In the genomic region with DNA sequence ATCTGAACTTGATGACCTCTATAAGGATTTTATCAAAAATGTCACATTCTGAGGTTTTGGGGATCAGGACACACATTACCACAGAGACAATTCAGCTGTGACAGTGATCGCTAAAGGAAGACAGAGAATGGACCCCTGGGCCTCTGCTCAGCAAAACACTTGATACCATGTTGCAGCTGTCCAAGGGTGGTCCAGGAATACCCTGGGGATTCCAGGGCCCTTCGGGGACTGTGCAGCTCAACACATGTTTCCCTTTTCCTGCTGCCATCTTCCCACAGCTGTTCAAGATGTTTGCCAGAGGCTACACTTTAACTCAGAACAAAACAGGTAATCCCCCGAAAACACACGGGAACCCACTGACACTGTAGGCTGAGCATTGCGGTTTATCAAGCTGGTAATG, we compare ENCODE assay signal across 20 mouse cellular contexts.
DNase-seq lines count a peak whose midpoint lies in the region; ATAC-seq and TF ChIP-seq lines count a peak whose summit lies in the region.
"Had no signal": no experiment of that assay in that cellular context is flagged by ENCODE, and none has a peak within 500 bp of the region (broad histone marks: within the 10 kb centered on the region; RNA-seq: fewer than 3 reads in every experiment).

No protein-coding gene starts in this region.

- peak; percentile 53 for ATAC-seq in liver, postnatal 0 days
- ATAC-seq: forebrain, embryonic 13.5 days; forebrain, embryonic 16.5 days; Patski had no signal

- no peaks in the 10 kb centered on the region for H3K27me3 ChIP-seq in liver, postnatal 0 days (ENCODE audit: insufficient read depth, low read length)
- H3K27me3 ChIP-seq in splenic B cell, adult 2 months (ENCODE audit: control insufficient read depth, insufficient read depth, low read length, poor library complexity, severe bottlenecking), result no peaks in the 10 kb centered on the region
- H3K27me3 ChIP-seq: embryonic facial prominence, embryonic 12.5 days; forebrain, embryonic 13.5 days; Patski had no signal

- TF ChIP-seq EP300 in liver, postnatal 0 days (IDR thresholded peaks at IDR 0.05; ENCODE audit: low read depth), result no peak

- WGBS in liver, postnatal 0 days (ENCODE audit: insufficient replicate concordance), result 70% methylated on average over 5 of the region's 5 CpGs
- 53% methylated on average over 5 of the region's 5 CpGs for WGBS in bone marrow, adult 2 months

- no peaks in the 10 kb centered on the region for H3K9me3 ChIP-seq in liver, postnatal 0 days (ENCODE audit: low read length)
- H3K9me3 ChIP-seq: embryonic facial prominence, embryonic 10.5 days; embryonic facial prominence, embryonic 12.5 days; forebrain, embryonic 13.5 days; G1E had no signal

- H3K27ac ChIP-seq in liver, postnatal 0 days (ENCODE audit: low read depth), result peak overlapping the region; percentile 69; the same call in 1 of the 2 replicates
- peak overlapping the region; percentile 62; the same call in 1 of the 2 replicates for H3K27ac ChIP-seq in bone marrow, adult 2 months (ENCODE audit: control insufficient read depth, insufficient read depth, low read depth, low read length, poor library complexity)
- H3K27ac ChIP-seq: embryonic facial prominence, embryonic 10.5 days; embryonic facial prominence, embryonic 12.5 days; forebrain, embryonic 13.5 days had no signal

- H3K4me1 ChIP-seq in liver, postnatal 0 days (ENCODE audit: insufficient read depth), result peaks cover 6% of the 10 kb centered on the region
- peaks cover 14% of the 10 kb centered on the region for H3K4me1 ChIP-seq in bone marrow, adult 2 months (ENCODE audit: control insufficient read depth, insufficient read depth, low read length)
- H3K4me1 ChIP-seq: embryonic facial prominence, embryonic 10.5 days; forebrain, embryonic 13.5 days had no signal

- no peaks in the 10 kb centered on the region for H3K36me3 ChIP-seq in liver, postnatal 0 days (replicated peaks; ENCODE audit: insufficient read depth, low read length)
- H3K36me3 ChIP-seq in splenic B cell, adult 2 months (ENCODE audit: control insufficient read depth, insufficient read depth, low read length, poor library complexity, severe bottlenecking), result no peaks in the 10 kb centered on the region
- H3K36me3 ChIP-seq: embryonic facial prominence, embryonic 10.5 days; embryonic facial prominence, embryonic 12.5 days had no signal

- H3K4me2 ChIP-seq in liver, postnatal 0 days (ENCODE audit: low read depth, low read length), result no peak overlapping the region
- H3K4me2 ChIP-seq: embryonic facial prominence, embryonic 12.5 days; forebrain, embryonic 13.5 days had no signal

- no peak for TF ChIP-seq CTCF in liver, postnatal 0 days (IDR thresholded peaks at IDR 0.05; ENCODE audit: low read depth)
- TF ChIP-seq CTCF in bone marrow, adult 2 months (IDR thresholded peaks at IDR 0.05; ENCODE audit: control insufficient read depth, insufficient read depth, low read length), result no peak

- TF ChIP-seq POLR2A in bone marrow, adult 2 months (IDR thresholded peaks at IDR 0.05; ENCODE audit: borderline replicate concordance, control insufficient read depth, low read depth, low read length), result no peak

- DNase-seq in liver, postnatal 0 days, result no peak
- no peak for DNase-seq in liver
- DNase-seq in splenic B cell, adult 2 months (ENCODE audit: low read depth, low spot score), result peak; percentile 39
- no peak for DNase-seq in ovary, adult 18-20 months (ENCODE audit: low spot score)
- DNase-seq in frontal cortex, postnatal 14 days (ENCODE audit: low spot score in 2 of 2), result no peak
- DNase-seq: adrenal gland, adult 2 months; adrenal gland, postnatal 10 days; adrenal gland, postnatal 25 days; cerebellum, adult 11-12 months; cerebellum, adult 2 months; cerebellum, adult 9-10 months; cerebellum, postnatal 10 days; cerebellum, postnatal 25 days had no signal

- no peak overlapping the region for H3K4me3 ChIP-seq in liver, postnatal 0 days (ENCODE audit: low read depth, low read length)
- no peak overlapping the region for H3K4me3 ChIP-seq in bone marrow, adult 2 months (replicated peaks; ENCODE audit: control insufficient read depth, low read depth, low read length)
- H3K4me3 ChIP-seq: embryonic facial prominence, embryonic 10.5 days; embryonic facial prominence, embryonic 12.5 days; forebrain, embryonic 13.5 days had no signal

- H3K9ac ChIP-seq in liver, postnatal 0 days (replicated peaks), result no peak overlapping the region
- H3K9ac ChIP-seq: embryonic facial prominence, embryonic 12.5 days; forebrain, embryonic 13.5 days had no signal
